Mouse (Mus musculus) neural tube, embryonic 14.5 days (tissue): ENCODE measurements around the gene Tap2. TPM values are rescaled to one million over a fixed set of nuclear protein-coding genes. Genes with fewer than 3 reads are reported as not detected.

Source experiments
- ATAC-seq: fragments of 200-750 bp; cut with Nextera tagmentation; 2 replicates; pipeline ENCODE4 v1.8.0; 2017; ENCODE audit warnings: low read depth, mild to moderate bottlenecking, moderate TSS enrichment, moderate library complexity
- H3K27ac ChIP-seq: fragments of 300-500 bp; sonication (generic); 2 replicates; pipeline ENCODE4 v1.5.1; 2014; ENCODE audit warnings: low read depth, mild to moderate bottlenecking, control low read depth, low read length, moderate library complexity, mixed read lengths
- H3K27me3 ChIP-seq: fragments of 300-500 bp; sonication (generic); 2 replicates; pipeline ENCODE4 v1.6.1; 2014; ENCODE audit warnings: low read length; ENCODE audit not compliant: control insufficient read depth, insufficient read depth
- H3K36me3 ChIP-seq: fragments of 300-500 bp; sonication (generic); 2 replicates; pipeline ENCODE4 v1.6.1; 2014; ENCODE audit warnings: low read length, mixed read lengths; ENCODE audit not compliant: control insufficient read depth, insufficient read depth
- H3K4me1 ChIP-seq: fragments of 300-500 bp; sonication (generic); 2 replicates; pipeline ENCODE4 v1.6.1; 2014; ENCODE audit warnings: low read length; ENCODE audit not compliant: control insufficient read depth, insufficient read depth
- H3K4me2 ChIP-seq: fragments of 300-500 bp; sonication (generic); 2 replicates; pipeline ENCODE4 v1.6.1; 2014; ENCODE audit warnings: mild to moderate bottlenecking, low read depth, low read length, control low read depth
- H3K4me3 ChIP-seq: fragments of 300-500 bp; sonication (generic); 2 replicates; pipeline ENCODE4 v1.5.1; 2014; ENCODE audit warnings: low read depth, low read length, control low read depth, mixed read lengths
- H3K9ac ChIP-seq: fragments of 300-500 bp; sonication (generic); replicated peaks from 2 replicates; pipeline ENCODE4 v1.6.1; 2014; ENCODE audit warnings: low read depth, mild to moderate bottlenecking, control low read depth, low read length, mixed read lengths
- H3K9me3 ChIP-seq: fragments of 300-500 bp; sonication (generic); 2 replicates; pipeline ENCODE4 v1.6.1; 2016; ENCODE audit warnings: low read length; ENCODE audit not compliant: control insufficient read depth
- WGBS: fragments of 180-500 bp; shearing (Covaris S2); extraction: QIAGEN DNeasy Blood & Tissue Kit; methylation state at CpG from one replicate; pipeline ENCODE4 v1.1.7; 2014; 5-methylcytosine and 5-hydroxymethylcytosine counted together
- polyA plus RNA-seq: library from polyadenylated mRNA; unstranded; fragments of >200 nt; fragmentation: Nextera tagmentation; extraction: Ambion mirVana; gene quantifications from 2 replicates; pipeline ENCODE4 v1.2.1, GENCODE M21; 2014

Tap2 gene
- polyA plus RNA-seq, 1 experiment from 2014 or later, result 0.90 TPM

- Histone ChIP-seq H3K9ac (no peak overlapping the region; the same call in 1 of the 2 replicates), H3K27ac (no peak overlapping the region), H3K9me3 (no peaks in the 10 kb centered on the region), H3K36me3 (no peaks in the 10 kb centered on the region), H3K4me3 (peak overlapping the region; percentile 28), H3K4me2 (peak overlapping the region; percentile 80), H3K27me3 (peaks cover 9% of the 10 kb centered on the region; the same call in 1 of the 2 replicates), H3K4me1 (peaks cover 7% of the 10 kb centered on the region; the same call in 1 of the 2 replicates)
- ATAC-seq, result peak; percentile 82
- WGBS, result under 1% methylated on average over 8 of the region's 8 CpGs
These were observed 59.7 kb downstream of the Tap2 start for GRCm38 (mm10) chr17:34263068-34263467.

- peaks cover 7% of the 10 kb centered on the region; the same call in 1 of the 2 replicates for H3K4me1 ChIP-seq
- ATAC-seq, result no peak
- H3K36me3 ChIP-seq, result no peaks in the 10 kb centered on the region
- no peak overlapping the region for H3K9ac ChIP-seq
- WGBS, result 6% methylated on average over 14 of the region's 14 CpGs
- peak overlapping the region; percentile 93 for H3K4me2 ChIP-seq
- no peak overlapping the region for H3K27ac ChIP-seq
- no peaks in the 10 kb centered on the region for H3K9me3 ChIP-seq
- no peak overlapping the region for H3K4me3 ChIP-seq
- peaks cover 9% of the 10 kb centered on the region; the same call in 1 of the 2 replicates for H3K27me3 ChIP-seq
These were observed 60.6 kb downstream of the Tap2 start for GRCm38 (mm10) chr17:34263811-34264371.

GRCm38 (mm10) chr17:34264452-34265351 is 61.4 kb downstream of the Tap2 start:
- WGBS, result under 1% methylated on average over 84 of the region's 93 CpGs
- H3K9ac ChIP-seq, result peak overlapping the region; percentile 58
- ATAC-seq, result peak; percentile 42; the same call in 1 of the 2 replicates

More at GRCm38 (mm10) chr17:34264452-34265351, 61.4 kb downstream of the Tap2 start:
- Histone ChIP-seq H3K27me3 (peaks cover 9% of the 10 kb centered on the region; the same call in 1 of the 2 replicates), H3K4me3 (peak overlapping the region; percentile 43), H3K27ac (no peak overlapping the region), H3K36me3 (no peaks in the 10 kb centered on the region), H3K9me3 (no peaks in the 10 kb centered on the region), H3K4me2 (peak overlapping the region; percentile 93), H3K4me1 (peaks cover 7% of the 10 kb centered on the region; the same call in 1 of the 2 replicates)

Other genes with a start within 250 kb of the Tap2 start
- 57.9 and 59.9 TPM in 2 replicates for gene Vps52, start 247.7 kb upstream of the Tap2 start, polyA plus RNA-seq
- 825 and 874 TPM in 2 replicates for gene Rps18, start 247.5 kb upstream of the Tap2 start, polyA plus RNA-seq
- gene H2-K1, start 203.2 kb upstream of the Tap2 start, polyA plus RNA-seq, result 8.6 and 10.9 TPM in 2 replicates
- gene Ring1, start 178.8 kb upstream of the Tap2 start, polyA plus RNA-seq, result 5.6 and 7.3 TPM in 2 replicates
- gene H2-Ke6, start 175.5 kb upstream of the Tap2 start, polyA plus RNA-seq, result 70.1 and 72.1 TPM in 2 replicates
- gene Slc39a7, start 171.8 kb upstream of the Tap2 start, polyA plus RNA-seq, result 77.9 and 90.8 TPM in 2 replicates
- 29.1 and 30.8 TPM in 2 replicates for gene Rxrb, start 171.7 kb upstream of the Tap2 start, polyA plus RNA-seq
- gene Col11a2, start 164.1 kb upstream of the Tap2 start, polyA plus RNA-seq, result 3.6 and 4.5 TPM in 2 replicates
- gene H2-Oa, start 111.2 kb upstream of the Tap2 start, polyA plus RNA-seq, result not detected in 2 replicates
- gene H2-DMa, start 84.0 kb upstream of the Tap2 start, polyA plus RNA-seq, result 19.1 and 20.7 TPM in 2 replicates
- gene Brd2, start 80.9 kb upstream of the Tap2 start, polyA plus RNA-seq, result 109 and 160 TPM in 2 replicates
- 0.16 and 0.18 TPM in 2 replicates for gene H2-DMb2, start 60.2 kb upstream of the Tap2 start, polyA plus RNA-seq
- gene H2-DMb1, start 50.5 kb upstream of the Tap2 start, polyA plus RNA-seq, result 0.33 and 0.43 TPM in 2 replicates
- 0.68 and 2.0 TPM in 2 replicates for gene Tap1, start 16.0 kb upstream of the Tap2 start, polyA plus RNA-seq
- 0.63 and 1.3 TPM in 2 replicates for gene Psmb9, start 15.8 kb upstream of the Tap2 start, polyA plus RNA-seq
- 0.76 and 3.5 TPM in 2 replicates for gene Psmb8, start 5.8 kb upstream of the Tap2 start, polyA plus RNA-seq
- not detected in 2 replicates for gene H2-Ob, start 35.4 kb downstream of the Tap2 start, polyA plus RNA-seq
- 1.1 and 1.7 TPM in 2 replicates for gene H2-Ab1, start 54.2 kb downstream of the Tap2 start, polyA plus RNA-seq
- 0.24 TPM in 1 of 2 replicates, not detected in the other for gene H2-Aa, start 84.3 kb downstream of the Tap2 start, polyA plus RNA-seq
- gene H2-Eb1, start 102.3 kb downstream of the Tap2 start, polyA plus RNA-seq, result 3.5 and 4.0 TPM in 2 replicates
- 0.15 and 0.17 TPM in 2 replicates for gene H2-Eb2, start 122.1 kb downstream of the Tap2 start, polyA plus RNA-seq
- gene Btnl2, start 151.3 kb downstream of the Tap2 start, polyA plus RNA-seq, result not detected in 2 replicates
- gene Btnl1, start 173.6 kb downstream of the Tap2 start, polyA plus RNA-seq, result not detected in 2 replicates
- 4.2 and 6.0 TPM in 2 replicates for gene BC051142, start 195.3 kb downstream of the Tap2 start, polyA plus RNA-seq